Mouse (Mus musculus) urinary bladder, adult 2 months (tissue): ENCODE measurements at regions not wholly inside any gene's neighbourhood (a gene's known extent, or its start where the extent isn't known, plus 50 kb on each side); places are given as distances from the start of the nearest gene placed in this dataset.
"Not testable (repeated sequence)": the region's sequence is repeated elsewhere in the genome, so short reads cannot be mapped to it uniquely, and the experiment has no call there.

Source experiments
- DNase-seq: peaks from one replicate; pipeline ENCODE4 v3.0.0; 2022; ENCODE audit warnings: low spot score

- no peak for DNase-seq
Observed at GRCm38 (mm10) chr9:43514731-43515458, 204.2 kb downstream of the Trim29 start.

- no peak for DNase-seq
Observed at GRCm38 (mm10) chr9:43520931-43521330, 210.3 kb downstream of the Trim29 start.

- no peak for DNase-seq
Observed at GRCm38 (mm10) chr9:43524947-43525565, 214.4 kb downstream of the Trim29 start.

GRCm38 (mm10) chr9:43532187-43532586 lies 211.6 kb upstream of the Nectin1 start:
- no peak for DNase-seq

DNA sequence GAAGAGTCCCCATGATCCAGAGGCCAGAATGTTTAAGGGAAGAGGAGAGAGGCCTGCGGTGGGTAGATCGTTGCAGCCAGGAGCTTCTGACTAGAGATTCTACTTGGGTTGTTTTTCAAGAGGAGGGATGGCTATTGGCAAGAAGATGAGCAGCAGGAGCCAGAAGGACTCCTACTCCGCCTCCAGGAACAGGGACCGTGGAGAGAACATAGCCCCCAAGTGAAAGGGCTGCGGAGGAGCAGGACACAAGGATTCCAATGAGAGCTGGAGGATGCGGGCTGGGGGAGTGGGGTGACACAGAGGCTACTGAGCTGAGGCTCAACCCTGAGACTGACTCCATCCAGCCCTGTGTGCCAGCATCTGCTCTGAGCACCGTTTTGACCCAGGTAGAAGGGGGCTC lies 207.8 kb upstream of the Nectin1 start:
- no peak for DNase-seq

GRCm38 (mm10) chr9:43537121-43537520 lies 206.7 kb upstream of the Nectin1 start:
- DNase-seq = no peak

DNA sequence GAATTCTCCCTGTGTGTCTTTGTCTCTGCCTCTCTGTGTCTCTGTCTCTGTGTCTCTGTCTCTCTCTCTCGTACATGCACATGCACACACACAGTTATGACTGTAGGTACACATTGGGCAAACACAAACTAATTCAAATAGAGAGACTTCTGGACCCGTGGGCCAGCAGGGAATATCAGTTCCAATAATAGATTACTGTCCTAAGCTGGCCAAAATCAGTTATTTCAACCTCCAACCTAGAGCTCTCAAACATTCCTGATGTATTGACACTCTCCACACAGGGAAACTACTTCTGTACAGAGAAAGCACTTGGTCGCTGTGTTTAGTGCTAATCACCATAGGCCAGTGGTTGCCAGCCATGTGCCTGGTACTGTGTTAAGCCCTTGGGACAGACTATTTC lies 203.7 kb upstream of the Nectin1 start:
- no peak for DNase-seq

DNA sequence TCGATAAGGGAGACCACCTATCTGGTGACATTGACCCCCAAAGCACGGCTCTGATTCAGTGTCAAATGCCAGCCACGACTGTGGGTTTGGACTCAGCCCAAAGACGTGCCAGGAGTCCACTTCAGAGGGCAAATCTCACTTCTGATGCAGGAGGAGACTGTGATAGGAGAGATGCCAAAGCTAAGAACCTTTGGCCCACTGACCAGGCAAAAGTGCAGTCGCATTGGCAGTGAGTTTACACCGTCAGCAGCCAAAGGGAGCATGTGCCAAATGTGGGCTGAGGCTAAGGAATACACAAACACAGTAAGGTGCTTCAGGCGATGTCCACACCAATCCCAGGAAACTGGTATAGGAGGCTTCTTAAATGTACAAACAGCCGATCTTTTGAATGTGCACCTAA lies 202.6 kb upstream of the Nectin1 start:
- DNase-seq = no peak

DNA sequence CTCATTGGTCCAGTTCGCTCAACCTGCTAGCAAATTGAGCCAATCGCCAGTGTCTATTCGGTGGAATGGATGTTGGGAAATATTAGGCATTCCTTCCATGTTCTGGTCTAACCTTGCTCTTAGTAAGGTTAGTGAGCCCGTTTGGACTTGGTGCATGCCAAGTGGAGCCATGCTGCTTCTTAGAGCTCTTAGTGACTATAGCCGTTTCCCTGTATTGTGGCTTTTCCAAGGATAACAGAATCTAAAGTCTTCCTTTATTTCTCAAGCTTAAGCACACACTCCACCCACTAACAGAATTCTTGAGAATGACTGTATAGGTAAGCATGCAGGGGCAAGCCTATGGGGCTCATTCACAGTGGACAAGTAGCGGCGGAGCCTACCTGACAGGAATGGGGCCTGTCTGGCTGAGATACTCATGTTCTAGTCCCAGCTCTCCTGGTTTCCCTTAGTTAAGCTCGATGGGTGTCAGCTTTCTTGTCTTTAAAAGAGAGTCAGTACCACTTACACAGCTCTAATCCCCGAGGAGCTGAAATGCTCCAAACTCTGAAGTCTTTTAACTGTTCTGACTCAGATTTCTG lies 201.6 kb upstream of the Nectin1 start:
- DNase-seq = no peak

DNA sequence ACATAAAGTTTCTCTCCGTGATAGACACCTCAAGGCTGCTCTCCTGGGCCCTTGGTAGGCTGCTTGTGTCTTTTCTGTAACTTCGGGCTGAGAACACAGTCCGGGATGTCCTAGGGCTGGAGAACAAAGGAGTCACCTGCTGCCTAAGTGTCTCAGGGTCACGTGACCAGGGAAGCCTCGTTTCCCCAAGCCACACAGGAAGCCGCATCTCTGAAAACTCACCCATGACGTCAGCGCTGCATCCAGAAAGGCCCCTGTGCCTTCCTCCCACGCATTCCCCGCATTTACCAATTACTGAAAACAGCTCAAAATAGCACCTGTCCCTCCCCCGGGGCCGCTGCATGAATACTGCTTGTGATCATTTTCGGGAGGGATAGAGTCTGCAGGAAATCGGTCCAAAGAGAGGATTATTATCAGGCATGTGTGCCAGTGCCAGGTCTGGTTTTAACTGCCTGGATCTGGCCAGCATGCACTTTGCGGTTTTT lies 198.7 kb upstream of the Nectin1 start:
- no peak for DNase-seq

DNA sequence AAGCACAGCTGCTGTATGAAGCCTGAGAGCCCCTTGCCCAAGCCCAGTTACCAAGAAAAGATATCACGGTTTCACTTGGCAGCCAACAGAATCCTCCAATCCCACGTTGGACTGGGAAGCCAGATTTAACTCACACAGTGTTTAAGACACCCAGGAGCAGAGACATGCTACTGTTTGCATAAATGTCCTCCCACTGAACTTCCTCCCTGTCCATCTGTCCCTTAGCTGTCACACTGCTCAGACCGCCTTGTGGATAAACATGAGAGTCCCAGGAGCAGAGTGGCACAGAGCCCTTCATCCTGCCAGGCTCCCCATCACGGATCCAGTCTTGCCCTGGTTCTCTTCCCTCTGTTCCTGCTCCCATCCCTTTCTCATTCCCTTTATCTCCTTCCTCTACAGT lies 194.9 kb upstream of the Nectin1 start:
- no peak for DNase-seq

GRCm38 (mm10) chr9:43549293-43549692 lies 194.5 kb upstream of the Nectin1 start:
- no peak for DNase-seq

GRCm38 (mm10) chr9:43552758-43553157 lies 191.0 kb upstream of the Nectin1 start:
- not testable (repeated sequence) for DNase-seq

- no peak for DNase-seq
Observed at GRCm38 (mm10) chr9:43562016-43562415, 181.8 kb upstream of the Nectin1 start.

GRCm38 (mm10) chr9:43564239-43564906 lies 179.4 kb upstream of the Nectin1 start:
- DNase-seq = no peak

- no peak for DNase-seq
Observed at GRCm38 (mm10) chr9:43568851-43569250, 174.9 kb upstream of the Nectin1 start.

DNA sequence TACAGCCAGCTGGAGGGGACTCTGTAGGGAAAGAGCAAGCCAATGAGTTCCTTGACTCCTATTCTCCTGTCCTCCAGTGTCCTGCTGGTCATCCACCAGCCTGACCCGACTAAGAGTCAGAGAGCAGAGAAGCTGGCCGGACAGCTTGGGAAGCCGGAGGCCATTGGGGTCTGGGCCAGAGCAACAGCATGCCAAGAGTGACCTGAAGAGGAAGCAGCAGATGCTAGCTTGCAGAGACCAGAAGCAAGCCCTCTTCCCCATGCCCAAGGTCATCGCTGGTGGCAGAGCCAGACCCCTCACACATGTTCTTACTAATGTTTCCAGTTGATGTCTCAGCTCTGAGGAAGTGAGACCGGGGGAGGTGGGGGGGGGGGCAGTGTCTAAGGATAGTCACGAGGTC lies 172.7 kb upstream of the Nectin1 start:
- DNase-seq = no peak

- no peak for DNase-seq
Observed at GRCm38 (mm10) chr9:43575659-43576058, 168.1 kb upstream of the Nectin1 start.

- no peak for DNase-seq
Observed at GRCm38 (mm10) chr9:43580653-43581052, 163.1 kb upstream of the Nectin1 start.

GRCm38 (mm10) chr9:43585616-43586015 lies 158.2 kb upstream of the Nectin1 start:
- DNase-seq = no peak

DNA sequence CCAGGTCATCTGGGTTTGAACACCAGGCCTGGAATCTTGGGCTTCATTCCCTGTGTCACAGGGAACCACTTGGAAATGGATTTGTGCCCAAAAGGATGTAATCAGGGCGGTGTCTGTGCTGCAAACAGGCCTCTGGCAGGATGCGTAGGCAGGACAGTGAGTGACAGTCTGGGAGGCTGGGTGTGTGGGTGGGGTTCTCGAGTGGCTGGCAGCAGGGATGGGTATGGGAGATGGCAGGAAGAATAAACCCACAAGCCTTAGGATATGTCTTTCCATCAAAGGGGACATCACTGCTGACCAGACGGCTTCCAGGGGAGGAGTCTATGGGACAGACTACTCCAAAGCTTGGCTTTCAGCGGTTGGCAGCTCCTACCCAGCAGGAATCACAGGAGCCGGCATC lies 150.5 kb upstream of the Nectin1 start:
- DNase-seq = no peak

GRCm38 (mm10) chr9:43594814-43595213 lies 149.0 kb upstream of the Nectin1 start:
- DNase-seq = no peak

GRCm38 (mm10) chr9:43595461-43595860 lies 148.3 kb upstream of the Nectin1 start:
- no peak for DNase-seq
